Mouse (Mus musculus): ENCODE results near the gene Ccdc12.

DNA sequence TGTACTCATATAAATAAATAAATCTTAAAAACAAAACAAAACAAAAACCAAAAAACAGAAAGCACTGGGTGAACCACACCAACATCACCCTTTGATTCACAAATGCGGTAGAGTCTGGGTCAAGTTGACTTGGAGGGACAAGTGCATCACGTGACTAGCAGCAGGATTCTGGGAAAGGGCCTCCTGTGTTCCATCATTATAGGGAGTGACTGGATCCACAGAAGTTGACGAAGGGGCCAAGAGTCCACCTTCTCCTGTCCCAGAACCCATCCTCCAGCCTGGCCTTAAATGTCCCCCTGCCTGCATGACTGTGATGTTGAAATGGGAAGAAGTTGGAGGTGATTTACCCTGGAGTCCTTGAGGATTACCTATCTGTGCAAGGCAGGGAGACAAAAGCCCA, 62.5 kb downstream of the Ccdc12 start:
- TF ChIP-seq POLR2A (IDR thresholded peaks at IDR 0.05; ENCODE audit: extremely low read depth, insufficient read depth, low read length) (no peak), CTCF (IDR thresholded peaks at IDR 0.05; ENCODE audit: extremely low read depth, insufficient read depth, low read length) (no peak)

All from cortical plate, adult 2 months (tissue).